Mouse (Mus musculus) ES-E14 (cell line): ENCODE measurements around the gene Aagab.

Experiments used
- CHD2 ChIP-seq: IDR thresholded peaks from 2 replicates; pipeline ENCODE4 v1.6.1; 2014; ENCODE audit warnings: mild to moderate bottlenecking, low read depth, low read length, inconsistent platforms
- HCFC1 ChIP-seq: IDR thresholded peaks from 2 replicates; pipeline ENCODE4 v1.6.1; 2012; ENCODE audit warnings: low read length, inconsistent platforms, borderline replicate concordance; ENCODE audit not compliant: insufficient read depth
- MAFK ChIP-seq: IDR thresholded peaks from 2 replicates; pipeline ENCODE4 v1.6.1; 2014; ENCODE audit warnings: mild to moderate bottlenecking, low read depth, low read length, inconsistent platforms; ENCODE audit not compliant: insufficient read depth
- ZC3H11A ChIP-seq: IDR thresholded peaks from 2 replicates; pipeline ENCODE4 v1.6.1; 2012; ENCODE audit warnings: low read depth, mild to moderate bottlenecking, inconsistent platforms, low read length, borderline replicate concordance
- ZNF384 ChIP-seq: IDR thresholded peaks from 2 replicates; pipeline ENCODE4 v1.6.1; 2012; ENCODE audit warnings: low read depth, low read length, inconsistent platforms

- TF ChIP-seq ZC3H11A (no peak), MAFK (no peak), HCFC1 (no peak), ZNF384 (no peak), CHD2 (no peak)
Observed at GRCm38 (mm10) chr9:63636113-63636512, 33.7 kb downstream of the Aagab start.
